Mouse (Mus musculus): ENCODE measurements around the gene Vmn1r157. TPM values are rescaled to one million over a fixed set of nuclear protein-coding genes. Genes with fewer than 3 reads are reported as not detected.
"Not testable (repeated sequence)": the region's sequence is repeated elsewhere in the genome, so short reads cannot be mapped to it uniquely, and the experiment has no call there.

Vmn1r157 gene
- polyA plus RNA-seq (2015; fragmentation: Nextera tagmentation; extraction: Ambion mirVana): not detected in 2 replicates

DNA sequence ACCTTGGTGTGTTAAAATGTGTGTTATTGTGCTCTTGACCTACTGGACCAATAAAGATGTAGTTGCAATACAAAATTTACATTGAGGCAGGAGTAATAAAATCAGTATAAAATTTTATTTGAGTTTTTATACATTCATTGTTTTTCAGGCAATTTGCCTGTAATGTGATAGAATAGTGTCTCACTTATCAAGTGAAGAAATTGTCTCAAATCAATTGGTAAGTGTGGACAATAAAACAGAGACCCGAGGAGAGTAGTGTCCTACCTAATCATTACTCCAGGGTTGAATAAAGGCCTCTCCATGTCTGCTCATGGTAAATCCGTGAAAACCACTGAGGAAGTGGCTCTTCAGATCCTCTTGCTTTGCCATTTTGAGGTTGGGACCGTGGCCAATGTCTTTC is at the start of gene Vmn1r157:
Gene Vmn1r157, plus strand, starts transcription at position 301 of the 400 bp plus-strand sequence.
- not testable (repeated sequence) for H3K4me3 ChIP-seq (ENCODE audit: low read length); H3K9ac ChIP-seq (ENCODE audit: low read length); H3K27me3 ChIP-seq (ENCODE audit: control insufficient read depth, insufficient read depth, low read length); H3K4me2 ChIP-seq (ENCODE audit: low read depth, low read length); H3K9me3 ChIP-seq (replicated peaks; ENCODE audit: control insufficient read depth, low read length); H3K4me1 ChIP-seq (ENCODE audit: control insufficient read depth, insufficient read depth, low read length); H3K27ac ChIP-seq (ENCODE audit: low read length); ATAC-seq (replicated peaks; ENCODE audit: extremely low read depth, insufficient read depth, low FRiP score); H3K36me3 ChIP-seq (ENCODE audit: control insufficient read depth, insufficient read depth)
- WGBS: 26% methylated on average over 2 of the region's 3 CpGs

DNA sequence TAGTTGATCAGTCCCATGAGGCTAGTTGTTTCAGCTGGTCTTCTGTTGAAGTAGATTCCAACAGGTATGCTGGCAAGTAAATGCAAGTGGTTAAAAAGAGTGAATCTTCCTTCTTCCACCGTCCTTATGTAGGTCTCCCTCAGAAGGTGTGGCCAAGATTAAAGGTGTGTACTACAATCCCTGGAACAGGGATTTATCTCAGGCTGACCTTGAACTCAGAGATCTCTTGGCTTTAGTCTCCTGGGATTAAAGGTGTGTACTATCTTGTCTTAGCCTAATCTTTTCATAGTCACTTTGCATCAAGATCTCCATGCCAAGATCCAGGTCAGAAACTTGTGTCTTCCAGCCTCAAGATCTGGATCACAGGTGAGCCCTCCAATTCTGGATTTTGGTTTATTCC is 41.9 kb upstream of the Vmn1r157 start, which contains the start of gene Gm4567:
Gene Gm4567, minus strand, starts transcription at position 101 of the 400 bp plus-strand sequence.
- H3K36me3 ChIP-seq (ENCODE audit: control insufficient read depth, insufficient read depth); H3K4me2 ChIP-seq (ENCODE audit: low read depth, low read length); H3K9me3 ChIP-seq (replicated peaks; ENCODE audit: control insufficient read depth, low read length); ATAC-seq (replicated peaks; ENCODE audit: extremely low read depth, insufficient read depth, low FRiP score); H3K4me1 ChIP-seq (ENCODE audit: control insufficient read depth, insufficient read depth, low read length); H3K27ac ChIP-seq (ENCODE audit: low read length); H3K4me3 ChIP-seq (ENCODE audit: low read length); H3K9ac ChIP-seq (ENCODE audit: low read length); H3K27me3 ChIP-seq (ENCODE audit: control insufficient read depth, insufficient read depth, low read length): not testable (repeated sequence)
- WGBS: no CpG with 5 or more reads among the region's 1 CpGs

DNA sequence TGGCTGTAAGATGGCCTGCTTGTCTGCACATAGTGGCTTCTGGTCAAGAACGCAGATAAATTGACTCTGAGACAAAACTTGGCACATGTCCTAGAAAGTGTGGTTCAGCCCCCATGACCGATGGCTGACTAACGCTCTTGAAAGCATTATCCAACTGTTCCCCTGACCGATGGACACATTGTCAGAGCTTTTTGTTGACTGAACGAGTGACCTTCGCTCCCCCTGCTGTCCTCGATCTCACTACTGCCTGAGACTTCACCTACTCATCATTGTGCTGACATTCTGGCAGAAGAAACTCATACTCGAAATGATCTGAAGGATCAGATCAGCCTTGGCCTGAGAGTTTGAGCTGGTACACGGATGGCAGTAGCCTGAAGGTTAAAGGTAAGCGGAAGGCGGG is 14.5 kb downstream of the Vmn1r157 start:
- not testable (repeated sequence) for H3K36me3 ChIP-seq (ENCODE audit: control insufficient read depth, insufficient read depth); H3K9me3 ChIP-seq (replicated peaks; ENCODE audit: control insufficient read depth, low read length); H3K27ac ChIP-seq (ENCODE audit: low read length); H3K27me3 ChIP-seq (ENCODE audit: control insufficient read depth, insufficient read depth, low read length); H3K9ac ChIP-seq (ENCODE audit: low read length); H3K4me2 ChIP-seq (ENCODE audit: low read depth, low read length); H3K4me1 ChIP-seq (ENCODE audit: control insufficient read depth, insufficient read depth, low read length); ATAC-seq (replicated peaks; ENCODE audit: extremely low read depth, insufficient read depth, low FRiP score); H3K4me3 ChIP-seq (ENCODE audit: low read length)
- WGBS: 80% methylated on average over 2 of the region's 11 CpGs

DNA sequence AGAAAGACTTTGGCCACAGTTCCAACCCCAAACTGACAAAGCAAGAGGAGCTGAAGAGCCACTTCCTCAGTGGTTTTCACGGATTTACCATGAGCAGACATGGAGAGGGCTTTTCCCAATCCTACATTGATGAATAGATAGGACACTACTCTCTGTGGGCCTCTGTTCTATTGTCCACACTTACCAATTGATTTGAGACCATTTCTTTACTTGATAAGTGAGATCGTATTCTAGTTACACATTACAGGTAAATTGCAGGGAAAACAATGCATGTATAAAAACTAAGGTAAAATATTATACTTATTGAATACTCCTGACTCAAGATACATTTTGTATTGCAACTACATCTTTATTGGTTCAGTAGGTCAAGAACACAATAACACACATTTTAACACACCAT is 29.2 kb downstream of the Vmn1r157 start, which contains the start of gene Vmn1r158:
Gene Vmn1r158, minus strand, starts transcription at position 101 of the 400 bp plus-strand sequence.
- H3K27ac ChIP-seq (ENCODE audit: low read length); ATAC-seq (replicated peaks; ENCODE audit: extremely low read depth, insufficient read depth, low FRiP score); H3K4me2 ChIP-seq (ENCODE audit: low read depth, low read length); H3K36me3 ChIP-seq (ENCODE audit: control insufficient read depth, insufficient read depth); H3K9ac ChIP-seq (ENCODE audit: low read length); H3K4me1 ChIP-seq (ENCODE audit: control insufficient read depth, insufficient read depth, low read length); H3K9me3 ChIP-seq (replicated peaks; ENCODE audit: control insufficient read depth, low read length); H3K27me3 ChIP-seq (ENCODE audit: control insufficient read depth, insufficient read depth, low read length); H3K4me3 ChIP-seq (ENCODE audit: low read length): not testable (repeated sequence)
- 49% methylated on average over 2 of the region's 2 CpGs for WGBS

Other genes starting within 250 kb of the Vmn1r157 start
- gene Vmn1r152, start 238.7 kb upstream of the Vmn1r157 start, polyA plus RNA-seq (2015; fragmentation: Nextera tagmentation; extraction: Ambion mirVana): not detected in 2 replicates
- not detected in 2 replicates for gene Gm8677, start 226.8 kb upstream of the Vmn1r157 start, polyA plus RNA-seq (2015; fragmentation: Nextera tagmentation; extraction: Ambion mirVana)
- gene Gm4201, start 196.4 kb upstream of the Vmn1r157 start, polyA plus RNA-seq (2015; fragmentation: Nextera tagmentation; extraction: Ambion mirVana): not detected in 2 replicates
- gene Gm4565, start 173.6 kb upstream of the Vmn1r157 start, polyA plus RNA-seq (2015; fragmentation: Nextera tagmentation; extraction: Ambion mirVana): not detected in 2 replicates
- not detected in 2 replicates for gene Vmn1r155, start 103.7 kb upstream of the Vmn1r157 start, polyA plus RNA-seq (2015; fragmentation: Nextera tagmentation; extraction: Ambion mirVana)
- gene Gm8693, start 69.4 kb upstream of the Vmn1r157 start, polyA plus RNA-seq (2015; fragmentation: Nextera tagmentation; extraction: Ambion mirVana): not detected in 2 replicates
- gene Gm4567, start 42.0 kb upstream of the Vmn1r157 start, polyA plus RNA-seq (2015; fragmentation: Nextera tagmentation; extraction: Ambion mirVana): not detected in 2 replicates
- not detected in 2 replicates for gene Vmn1r158, start 29.1 kb downstream of the Vmn1r157 start, polyA plus RNA-seq (2015; fragmentation: Nextera tagmentation; extraction: Ambion mirVana)
- not detected in 2 replicates for gene Vmn1r159, start 81.9 kb downstream of the Vmn1r157 start, polyA plus RNA-seq (2015; fragmentation: Nextera tagmentation; extraction: Ambion mirVana)
- not detected in 2 replicates for gene Vmn1r160, start 109.5 kb downstream of the Vmn1r157 start, polyA plus RNA-seq (2015; fragmentation: Nextera tagmentation; extraction: Ambion mirVana)
- not detected in 2 replicates for gene Gm4214, start 223.0 kb downstream of the Vmn1r157 start, polyA plus RNA-seq (2015; fragmentation: Nextera tagmentation; extraction: Ambion mirVana)

Measured in heart, embryonic 16.5 days (tissue).